Mouse (Mus musculus): ENCODE measurements around the gene Adprh.

Gene Adprh

DNA sequence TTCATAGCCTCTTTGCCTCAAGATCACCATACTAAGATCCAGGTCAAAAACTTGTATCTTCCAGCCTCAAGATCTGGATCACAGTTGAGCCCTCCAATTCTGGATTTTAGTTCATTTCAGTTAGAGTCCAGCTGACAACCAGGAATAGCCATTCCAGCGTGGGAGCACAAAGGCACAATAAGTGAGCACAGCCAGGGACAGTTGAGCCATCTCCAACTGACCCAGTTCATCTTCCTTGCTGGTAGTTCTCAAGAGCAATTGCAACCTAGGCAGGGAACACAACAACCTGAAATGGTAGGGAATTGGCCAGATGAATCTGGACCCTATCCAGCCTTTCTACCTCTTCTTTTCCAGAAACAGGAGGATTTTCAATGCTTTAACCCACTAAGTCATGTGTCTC is 13.3 kb downstream of the Adprh start:
- DNase-seq: no peak

DNA sequence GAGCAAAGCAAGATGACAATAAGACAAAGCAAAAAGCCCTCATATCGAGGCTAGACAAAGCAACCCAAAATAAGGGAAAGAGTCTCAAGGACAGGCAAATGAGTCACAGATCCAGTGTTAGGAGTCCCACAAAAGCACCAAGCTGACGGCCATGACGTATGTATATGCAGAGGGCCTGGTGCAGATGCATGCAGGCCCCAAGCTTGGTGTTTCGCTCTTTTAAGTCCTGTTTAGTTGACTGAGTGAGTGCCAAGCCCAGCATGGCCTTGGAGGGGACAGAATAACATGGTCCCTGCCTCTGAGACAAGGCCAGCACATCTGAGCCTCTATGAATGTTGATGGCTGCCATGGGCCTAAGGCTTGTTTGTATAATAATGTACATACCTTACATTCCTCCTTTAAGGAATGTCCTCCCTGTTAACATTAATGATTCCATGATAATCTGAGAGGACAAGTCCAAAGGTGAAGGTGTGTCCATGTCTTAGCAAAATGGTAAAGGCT is 18.2 kb downstream of the Adprh start:
- DNase-seq: no peak

DNA sequence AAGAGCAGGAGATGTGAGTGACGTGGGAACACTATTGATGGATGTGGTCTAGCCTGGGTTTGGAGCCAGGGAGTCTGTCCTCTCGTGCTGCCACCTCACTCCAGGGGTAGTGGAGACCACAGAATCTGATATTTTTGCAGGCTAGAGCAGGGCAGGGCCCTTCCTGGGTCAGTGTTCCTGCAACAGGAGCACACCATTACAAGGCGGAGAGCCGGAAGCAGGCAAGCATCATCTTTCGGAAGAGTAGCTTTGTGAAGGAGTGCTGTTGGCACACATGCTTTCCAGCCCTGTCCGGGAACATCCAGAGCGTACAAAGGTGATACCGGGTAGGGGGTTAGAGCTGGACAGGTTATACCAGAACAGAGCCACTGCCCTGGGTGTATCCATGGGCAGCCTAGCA is 19.0 kb downstream of the Adprh start:
- DNase-seq: no peak

DNA sequence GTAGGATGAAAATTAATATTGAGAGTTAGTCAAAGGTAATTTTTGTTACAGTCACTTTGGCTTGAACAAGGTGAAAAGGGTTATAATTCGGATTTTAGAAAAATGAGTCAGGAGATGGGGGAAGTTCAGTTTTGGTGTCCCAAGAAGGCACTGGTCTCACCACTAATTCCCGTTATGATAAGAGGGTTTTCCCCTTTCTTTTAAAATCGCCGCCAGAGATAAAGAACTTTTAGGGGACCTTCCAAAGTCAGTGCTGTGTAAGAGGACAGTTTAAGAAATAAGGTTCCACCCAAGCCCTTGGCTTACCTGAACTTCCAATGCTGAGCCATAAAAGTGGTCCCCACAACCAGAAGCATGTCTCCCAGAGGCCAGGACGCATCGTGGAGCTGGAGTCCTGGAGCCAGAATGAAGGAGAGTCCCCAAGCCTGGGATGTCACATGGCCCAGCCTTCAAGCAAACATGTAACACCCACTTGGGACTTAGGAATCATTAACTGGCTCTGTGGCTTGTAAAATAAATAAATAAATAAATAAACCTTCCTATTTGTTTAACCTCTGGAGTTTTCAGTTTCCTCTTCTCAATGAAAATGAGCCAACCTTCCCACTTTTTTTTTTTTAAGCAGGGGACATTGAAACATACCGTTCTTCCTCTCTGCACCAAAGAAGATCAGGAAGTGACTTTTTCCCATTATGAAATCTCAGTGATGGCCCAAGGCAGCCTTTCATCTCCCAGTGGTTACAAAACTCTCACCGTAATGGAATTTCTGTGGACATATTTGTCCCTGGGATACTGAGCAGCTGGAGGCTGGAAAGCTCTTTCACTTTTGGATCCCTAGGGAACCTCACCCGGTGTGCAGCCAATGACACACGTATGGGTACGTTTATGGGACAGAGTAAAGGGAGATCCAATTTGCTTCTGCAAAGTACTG is 19.7 kb downstream of the Adprh start, which contains the start of gene Pla1a:
Pla1a (minus strand) TSS at position 648 of the 928 bp plus-strand sequence.
- no peak for DNase-seq

DNA sequence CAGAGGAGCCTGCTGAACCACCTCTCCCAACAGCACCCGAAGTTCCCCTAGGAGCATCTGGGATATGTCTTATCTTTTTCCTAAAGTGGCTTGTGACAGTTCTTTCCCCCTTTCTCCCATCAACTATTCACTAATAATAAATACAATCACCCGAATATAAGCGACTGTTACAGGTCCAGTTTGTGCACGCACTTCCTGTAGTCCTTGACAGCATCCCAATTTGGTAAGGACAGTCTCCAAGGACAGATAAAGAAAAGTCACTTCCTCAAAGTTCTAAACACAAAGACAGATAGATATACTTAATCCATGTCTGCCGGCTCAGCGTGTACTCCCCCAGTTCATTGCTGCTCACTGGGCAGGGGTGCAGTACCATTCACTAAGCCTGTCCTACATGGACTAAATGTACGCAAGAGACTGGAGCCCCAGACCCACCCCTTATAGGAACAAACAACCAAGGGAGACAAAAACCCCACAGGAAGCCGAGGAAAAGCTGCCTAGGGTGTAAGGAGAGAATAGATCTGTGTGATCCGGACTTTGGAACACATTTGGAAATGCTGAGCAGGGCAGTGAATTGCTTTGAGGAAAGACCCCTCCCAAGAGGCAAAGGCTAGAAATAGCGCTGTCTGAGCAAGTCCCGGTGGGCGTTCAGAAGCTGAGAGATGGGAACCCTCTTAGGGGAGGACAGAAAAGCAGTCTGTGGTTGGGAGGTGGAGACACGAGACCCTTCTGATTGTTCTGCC is 20.9 kb downstream of the Adprh start:
- DNase-seq: no peak

DNA sequence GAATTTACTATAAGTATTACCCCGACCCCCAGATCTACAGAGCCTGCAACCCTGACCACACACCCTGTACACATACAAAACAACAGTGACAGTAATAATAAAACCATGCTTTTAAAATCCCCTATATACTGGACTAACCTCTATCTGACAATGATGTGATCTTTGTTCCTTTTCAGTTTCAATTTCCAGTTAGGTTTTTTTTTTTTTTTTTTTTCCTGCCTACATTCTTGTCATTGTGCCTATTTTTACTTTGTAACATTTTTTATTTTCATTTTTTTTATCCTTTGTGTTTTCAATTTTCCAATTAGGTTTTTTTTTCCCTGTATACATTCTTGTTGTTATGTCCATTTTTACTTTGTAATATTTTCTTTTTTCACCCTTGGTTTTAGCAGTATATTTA is 26.7 kb downstream of the Adprh start:
- no peak for DNase-seq

DNA sequence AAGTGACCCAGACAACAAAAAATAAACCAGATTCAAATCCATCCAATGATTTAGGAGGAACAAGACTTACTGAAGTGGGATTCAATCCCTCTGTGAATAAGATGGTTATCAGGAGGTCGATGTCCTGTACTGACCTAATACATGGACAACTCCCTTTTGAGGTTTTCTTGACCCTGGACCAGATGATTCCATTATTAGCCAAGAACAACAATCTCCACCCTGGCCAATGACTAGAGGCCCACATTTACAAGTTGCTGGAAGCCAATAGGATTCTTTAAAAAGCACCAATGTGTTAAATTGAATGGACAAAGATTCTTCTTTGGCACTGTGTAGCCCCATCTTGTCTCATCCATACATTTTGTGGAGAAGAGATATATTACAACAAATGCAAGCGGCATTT is 27.1 kb downstream of the Adprh start:
- DNase-seq: no peak

DNA sequence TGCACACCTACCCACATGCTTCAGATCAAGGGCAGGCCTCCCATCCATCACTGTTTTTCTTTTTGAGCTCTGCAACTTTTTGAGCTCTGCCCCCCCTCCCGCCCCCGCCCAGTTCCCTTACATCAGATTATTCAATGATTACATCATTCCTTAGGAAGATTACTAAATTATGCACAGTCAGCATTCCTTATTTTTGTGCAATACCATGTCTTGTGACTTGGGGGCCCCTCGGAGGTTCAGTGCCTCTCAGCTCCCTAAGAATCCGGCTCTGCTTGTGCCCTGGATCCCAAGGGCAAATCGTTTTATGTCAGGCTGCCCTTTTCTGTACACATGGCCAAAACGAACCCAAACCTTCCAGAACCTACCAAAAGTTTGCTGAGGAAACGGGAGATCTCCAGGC is 37.5 kb downstream of the Adprh start:
- DNase-seq: no peak

DNA sequence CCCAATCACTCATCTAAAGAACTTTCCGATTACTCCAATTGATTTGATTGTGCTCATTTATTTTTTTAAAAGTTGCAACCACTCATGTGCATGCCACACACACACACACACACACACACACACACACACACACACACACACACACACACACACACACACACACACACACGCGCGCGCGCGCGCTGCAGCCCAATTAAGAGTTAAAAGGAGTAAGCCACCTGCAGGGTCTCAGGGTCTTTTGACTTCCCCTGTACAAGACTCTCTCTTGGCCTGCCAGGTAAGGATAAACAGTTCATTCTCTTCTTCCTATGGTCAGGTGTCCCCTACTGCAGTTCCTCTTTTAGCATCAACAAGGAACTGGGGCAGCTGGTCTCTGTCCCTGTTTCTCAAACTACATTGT is 44.1 kb downstream of the Adprh start:
- DNase-seq: no peak

DNA sequence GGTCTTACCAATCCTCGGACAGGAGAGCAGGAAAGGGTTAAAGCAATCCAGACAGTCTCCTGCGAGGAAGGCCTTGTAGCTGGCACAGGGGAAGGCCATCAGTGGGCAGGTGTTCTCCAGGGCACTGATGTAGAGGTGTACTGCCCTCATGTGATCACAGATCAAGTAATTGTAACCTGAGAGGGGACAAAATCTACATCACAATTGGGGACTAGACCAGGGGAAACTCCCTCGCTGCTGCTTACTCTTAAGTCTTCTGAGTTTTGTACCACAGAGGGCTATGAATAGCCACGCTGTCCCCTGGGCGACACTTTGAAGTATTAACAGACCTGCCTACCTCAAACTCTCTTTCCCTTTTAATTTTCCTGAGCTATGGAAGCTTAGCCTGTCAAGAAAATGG is 44.9 kb downstream of the Adprh start:
- DNase-seq: no peak

DNA sequence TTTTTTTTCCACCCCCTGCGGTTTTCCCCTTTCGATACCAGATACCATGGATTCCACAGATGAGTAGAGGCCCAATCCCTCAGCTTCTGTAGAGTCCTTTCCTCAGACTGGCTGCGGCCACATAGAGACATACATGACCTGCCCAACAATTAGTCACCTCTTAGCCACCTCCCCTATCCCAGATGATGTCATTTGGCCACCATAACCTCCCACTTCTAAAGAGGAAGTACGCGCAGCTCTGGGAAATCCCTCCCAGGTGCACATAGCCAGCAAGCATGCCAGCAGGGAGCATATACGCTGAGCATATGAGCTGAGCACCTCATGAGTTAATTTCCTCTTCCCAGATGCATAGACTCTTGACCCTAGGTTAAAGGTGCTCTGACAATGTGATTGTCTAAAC is 45.8 kb downstream of the Adprh start:
- no peak for DNase-seq

DNA sequence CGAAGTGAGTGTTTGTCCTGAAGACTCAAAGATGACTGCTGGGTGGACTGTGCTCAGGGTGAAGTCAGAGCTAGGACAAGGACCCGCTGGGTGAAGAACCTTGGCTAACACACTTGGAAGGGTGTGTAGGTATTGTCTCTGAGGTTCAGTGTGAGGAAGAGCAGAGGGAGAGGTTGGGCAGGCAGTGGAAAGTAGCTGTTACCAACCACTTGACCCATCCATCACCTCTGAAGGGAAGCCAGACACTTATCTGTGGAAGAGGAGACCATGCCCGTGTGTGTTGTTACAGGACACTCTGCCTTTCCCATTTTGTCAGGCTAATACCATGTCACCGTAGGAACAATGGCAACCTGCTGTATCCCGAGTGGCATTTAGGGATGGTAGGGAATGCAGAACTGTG is 46.2 kb downstream of the Adprh start:
- no peak for DNase-seq

DNA sequence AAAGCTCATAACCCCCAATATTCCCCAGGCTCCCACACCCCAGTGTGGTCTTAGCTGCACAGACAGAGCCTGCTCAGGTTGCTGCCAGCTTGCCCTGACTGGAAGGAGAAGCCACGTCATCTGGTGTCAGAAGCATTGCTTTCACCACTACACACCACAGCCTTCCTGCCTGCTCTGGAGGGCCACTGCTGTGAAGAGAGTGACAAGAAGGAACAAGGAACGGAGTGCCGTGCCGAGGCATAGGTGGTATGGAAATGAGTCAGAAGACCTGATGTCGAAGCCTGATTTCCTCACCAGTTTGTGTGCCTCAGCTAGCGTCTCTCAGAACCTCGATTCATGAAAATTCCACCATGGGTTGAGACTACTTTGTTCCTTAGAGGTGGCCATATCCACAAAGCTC is 48.9 kb downstream of the Adprh start:
- DNase-seq: peak; percentile 14 to 27

DNA sequence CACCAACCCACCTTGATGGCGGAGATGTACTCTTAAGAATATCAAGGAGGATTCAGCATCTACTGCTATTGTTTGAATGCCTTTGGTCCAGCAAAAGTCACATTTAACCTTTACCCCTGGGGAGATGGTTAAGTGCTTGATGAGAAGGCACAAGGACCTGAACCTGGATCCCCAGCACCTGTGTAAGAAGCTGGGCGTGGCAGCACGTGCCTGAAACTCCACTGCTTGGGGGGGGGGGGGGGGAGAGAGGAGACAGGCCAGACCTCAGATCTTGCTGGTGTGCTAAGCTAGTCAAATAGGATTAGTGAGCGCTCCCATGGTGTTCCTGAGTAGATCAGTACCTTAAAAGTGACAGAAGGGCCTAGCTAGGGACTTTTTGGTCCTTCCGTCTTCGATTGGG is 51.0 kb downstream of the Adprh start:
- no peak for DNase-seq

DNA sequence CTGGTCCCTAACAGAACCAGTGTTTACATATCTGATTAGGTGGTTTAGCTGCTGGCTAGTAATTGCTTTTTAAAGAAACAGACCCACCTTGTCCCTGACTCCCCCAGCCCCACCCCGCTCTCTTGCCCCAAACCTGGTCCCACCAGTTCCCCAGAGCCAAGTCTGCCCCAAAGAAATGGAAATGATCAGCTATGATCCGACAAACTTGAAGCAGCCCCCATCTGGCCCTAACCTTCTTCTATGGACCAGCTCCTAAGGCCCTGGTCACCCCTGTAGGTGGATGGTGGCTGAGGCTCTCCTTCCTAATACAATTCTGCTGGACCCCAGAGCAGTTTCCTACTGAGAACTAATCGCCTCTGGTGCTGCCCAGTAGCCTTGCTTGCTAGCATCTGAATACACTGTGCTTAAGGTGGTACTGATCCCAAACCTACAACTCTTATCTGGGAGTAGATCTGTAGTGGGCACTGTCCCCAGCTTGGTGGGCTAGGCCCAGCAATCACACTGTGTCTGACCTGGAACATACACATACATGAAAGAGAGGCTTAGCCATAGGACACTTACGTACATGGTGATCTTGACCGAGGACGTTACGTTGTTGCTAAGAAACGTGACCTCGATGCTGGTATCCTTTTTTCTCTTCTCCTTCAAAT is 52.1 kb downstream of the Adprh start:
- DNase-seq: no peak

DNA sequence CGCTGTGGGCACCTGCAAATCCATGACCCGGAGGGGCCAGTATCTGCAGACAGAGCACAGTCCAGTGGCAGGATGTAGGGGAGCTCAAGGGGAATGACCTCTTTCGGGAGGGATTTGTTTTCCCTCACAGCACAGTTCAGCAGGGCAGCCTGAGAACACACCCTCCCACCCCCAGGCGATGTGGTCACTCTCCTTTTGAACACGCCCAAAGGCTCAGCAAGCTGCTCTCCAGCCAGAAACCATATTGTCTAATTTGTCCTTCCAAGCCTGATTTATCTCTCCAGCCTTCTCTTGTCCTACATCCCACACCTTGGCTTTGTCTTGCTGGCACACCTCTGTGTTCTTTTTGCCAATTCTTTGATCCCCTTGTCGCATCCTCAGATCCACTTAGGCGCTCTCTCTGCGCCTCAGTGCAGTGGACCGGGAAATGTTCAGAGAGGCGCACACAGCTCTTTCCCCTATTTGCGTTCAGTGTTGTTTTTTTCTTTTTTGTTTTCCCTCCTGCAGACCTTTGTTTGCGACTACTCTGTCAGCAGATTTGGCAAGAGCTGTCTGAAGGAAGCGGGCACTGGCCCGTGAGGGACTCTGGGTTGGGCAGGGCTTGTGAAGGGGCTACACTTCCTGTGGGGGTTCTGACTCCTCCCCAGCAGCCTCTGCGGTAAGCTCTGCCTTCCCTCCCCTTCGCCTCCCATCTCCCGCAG is 52.8 kb downstream of the Adprh start:
- peak; percentile 43 to 53 for DNase-seq

DNA sequence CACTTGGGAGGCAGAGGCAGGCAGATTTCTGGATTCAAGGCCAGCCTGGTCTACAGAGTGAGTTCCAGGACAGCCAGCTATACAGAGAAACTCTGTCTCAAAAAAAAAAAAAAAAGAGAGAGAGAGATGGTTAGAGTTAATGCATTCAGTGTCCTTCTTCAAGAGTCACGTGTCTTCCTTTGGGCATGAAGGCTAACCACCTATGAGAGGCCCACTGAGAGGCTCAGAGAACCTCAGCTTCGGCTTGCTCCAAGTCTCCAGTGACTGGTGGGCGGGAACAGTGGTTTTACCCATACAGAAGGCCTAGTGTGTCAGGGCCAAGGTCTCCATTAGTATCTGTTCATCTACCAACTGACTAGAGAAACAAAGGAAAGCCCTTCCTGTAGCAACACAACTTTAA is 53.4 kb downstream of the Adprh start:
- no peak for DNase-seq

DNA sequence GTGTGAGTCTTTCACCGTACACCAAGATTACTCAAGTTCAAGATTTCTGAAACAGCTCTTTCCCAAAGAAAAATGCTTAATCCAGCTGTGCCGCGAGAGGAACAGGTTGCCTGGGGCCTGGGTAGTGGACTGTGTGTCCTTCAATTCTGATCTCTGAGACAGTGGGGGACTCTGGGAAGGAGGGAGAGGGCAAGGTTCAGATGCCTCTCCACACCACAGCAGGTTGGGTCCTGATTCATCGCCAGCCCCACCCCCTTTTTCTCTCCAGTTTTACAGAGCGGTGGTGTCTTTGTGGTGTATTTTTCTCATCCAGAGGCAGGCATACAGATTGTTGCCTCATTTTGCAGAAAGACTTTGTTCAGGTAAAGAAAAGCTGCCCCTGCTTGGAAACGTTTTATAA is 54.2 kb downstream of the Adprh start:
- no peak for DNase-seq

DNA sequence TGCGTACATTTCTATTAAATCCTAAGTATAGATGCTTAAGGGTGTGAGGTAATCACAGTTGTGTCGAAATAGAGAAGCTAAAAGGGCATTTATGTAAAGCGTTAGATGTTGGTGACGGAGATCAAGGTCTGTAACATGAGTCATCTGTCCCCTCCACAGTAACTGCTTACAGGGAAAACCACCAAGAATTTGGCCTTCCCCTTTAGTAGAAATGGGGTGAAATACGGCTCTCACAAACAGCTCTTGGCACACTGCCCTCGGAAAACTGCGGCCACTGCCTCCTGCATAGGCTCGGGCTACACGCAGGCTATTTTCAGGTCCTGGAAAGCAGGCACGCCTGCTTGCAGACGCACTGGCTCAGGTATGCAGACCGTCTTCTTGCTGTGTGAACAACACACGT is 56.3 kb downstream of the Adprh start:
- no peak for DNase-seq

DNA sequence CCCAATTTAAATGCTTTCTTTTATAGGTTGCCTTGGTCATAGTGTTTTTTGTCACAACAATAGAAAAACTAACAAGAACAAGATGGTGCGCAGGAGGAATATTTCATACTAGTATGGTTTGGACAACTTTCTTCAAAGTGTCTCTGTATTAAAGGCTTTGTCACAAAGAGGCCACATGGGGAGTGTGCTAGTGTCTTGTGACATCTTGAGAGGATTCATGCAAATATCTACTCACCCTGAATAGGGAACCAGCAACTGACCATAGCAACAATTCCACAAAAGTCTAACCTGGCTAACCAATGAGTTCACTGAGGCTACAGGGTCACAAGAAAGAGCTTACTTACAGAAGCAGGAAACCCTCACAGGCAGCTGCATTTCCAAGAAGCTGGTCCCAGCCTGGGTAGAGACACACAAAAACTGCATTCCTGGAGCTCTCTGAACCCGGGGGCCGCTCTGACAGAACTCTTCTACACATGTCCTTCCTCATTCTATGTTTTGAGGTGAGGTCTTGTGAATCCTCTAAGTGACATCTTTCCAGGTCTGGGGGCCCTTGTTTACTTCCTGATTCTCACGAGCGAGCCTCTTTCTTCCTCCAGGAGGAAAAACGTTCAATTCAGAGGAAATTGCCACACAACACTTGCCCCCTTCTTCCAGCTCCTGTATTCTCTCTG is 57.3 kb downstream of the Adprh start:
- no peak for DNase-seq

DNA sequence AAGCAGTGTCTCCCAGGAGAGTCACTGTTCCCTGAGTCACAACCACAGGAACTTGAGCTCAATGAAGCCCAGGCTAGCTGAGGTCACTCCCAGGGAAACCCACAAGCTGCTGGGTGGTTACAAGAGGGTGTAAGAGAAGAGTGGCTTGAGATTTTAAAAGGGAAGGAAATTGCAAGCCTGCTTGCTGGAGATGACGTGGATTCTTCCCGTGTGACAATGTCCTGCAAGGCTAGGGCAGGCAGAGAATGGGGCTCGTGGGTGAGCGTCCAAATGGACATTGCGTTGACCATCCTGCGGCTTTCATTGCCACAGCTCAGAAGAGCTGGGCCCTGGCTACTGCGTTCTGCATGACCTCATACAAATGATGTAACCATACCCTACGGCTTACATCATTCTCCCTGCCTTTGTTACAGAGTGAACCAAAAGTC is 58.3 kb downstream of the Adprh start:
- DNase-seq: no peak
